24 mouse cellular contexts compared by ENCODE assay signal in the genomic region with DNA sequence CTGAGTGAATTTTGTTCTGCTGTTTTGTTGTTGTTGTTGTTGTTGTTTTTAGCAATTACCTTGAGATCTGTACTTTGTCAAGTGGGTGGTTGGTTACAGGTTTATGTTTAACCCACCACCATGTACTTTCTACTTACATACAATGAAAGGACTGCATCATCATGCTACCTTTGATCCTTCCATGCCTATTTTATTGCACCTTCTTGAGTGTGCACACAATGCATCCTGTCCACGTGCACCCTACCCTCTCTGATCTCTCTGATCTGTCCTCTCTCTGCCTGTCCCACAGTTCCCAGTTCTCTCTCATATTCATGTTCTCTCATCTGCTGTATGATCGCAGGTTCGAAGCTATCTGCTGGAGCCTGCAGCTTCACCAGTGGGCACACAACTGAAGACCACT. TPM values are rescaled to one million over a fixed set of nuclear protein-coding genes. Genes with fewer than 3 reads are reported as not detected.
"Had no signal": no experiment of that assay in that cellular context is flagged by ENCODE, and none has a peak within 500 bp of the region (broad histone marks: within the 10 kb centered on the region; RNA-seq: fewer than 3 reads in every experiment).

No protein-coding gene starts in this region.

- H3K27ac ChIP-seq: liver, embryonic 15.5 days; lung, embryonic 15.5 days; macrophage; midbrain, embryonic 13.5 days; midbrain, embryonic 15.5 days; neural tube, embryonic 12.5 days; stomach, embryonic 15.5 days; stomach, postnatal 0 days had no signal

- ATAC-seq: liver, postnatal 0 days; lung, postnatal 0 days; midbrain, embryonic 13.5 days; midbrain, embryonic 15.5 days had no signal

- H3K36me3 ChIP-seq: liver, embryonic 15.5 days; lung, embryonic 15.5 days; midbrain, embryonic 13.5 days; midbrain, embryonic 15.5 days; neural tube, embryonic 12.5 days; stomach, embryonic 15.5 days had no signal

- H3K4me3 ChIP-seq: liver, embryonic 15.5 days; lung, embryonic 15.5 days; midbrain, embryonic 13.5 days; midbrain, embryonic 15.5 days; neural tube, embryonic 12.5 days; stomach, embryonic 15.5 days had no signal

- DNase-seq: liver, postnatal 0 days; lung, adult 2 months; lung, postnatal 14 days; lung, postnatal 36 days; retina, postnatal 1 day; right cerebral cortex, adult 18-20 months; right cerebral cortex, postnatal 25 days; right cerebral cortex, postnatal 4 days; thymus, adult 2 months; thymus, postnatal 25 days; thymus, postnatal 4 days had no signal

- H3K27me3 ChIP-seq: liver, embryonic 15.5 days; lung, embryonic 15.5 days; midbrain, embryonic 13.5 days; midbrain, embryonic 15.5 days; neural tube, embryonic 12.5 days; stomach, embryonic 15.5 days had no signal

- H3K4me2 ChIP-seq: liver, embryonic 15.5 days; lung, embryonic 15.5 days; midbrain, embryonic 11.5 days; midbrain, embryonic 13.5 days; midbrain, embryonic 15.5 days; neural tube, embryonic 12.5 days; stomach, embryonic 15.5 days had no signal

- H3K9me3 ChIP-seq: liver, embryonic 15.5 days; lung, embryonic 15.5 days; midbrain, embryonic 15.5 days; neural tube, embryonic 12.5 days; stomach, embryonic 15.5 days had no signal

- H3K4me1 ChIP-seq: liver, embryonic 15.5 days; lung, embryonic 15.5 days; midbrain, embryonic 13.5 days; midbrain, embryonic 15.5 days; stomach, embryonic 15.5 days had no signal

- H3K9ac ChIP-seq: liver, embryonic 15.5 days; liver, postnatal 0 days; lung, embryonic 15.5 days; midbrain, embryonic 13.5 days; midbrain, embryonic 15.5 days; neural tube, embryonic 12.5 days; stomach, embryonic 15.5 days had no signal

RNA-seq across cellular contexts. Expression of gene Gas1, which starts 59.9 kb away (rescaled TPM):
- total RNA-seq: megakaryocyte progenitor cell, adult 5-6 weeks; monocyte, adult 5-6 weeks; neutrophil, adult 5-6 weeks had no signal
